Mouse (Mus musculus): ENCODE measurements around the gene Mip.

GRCm38 (mm10) chr10:128211390-128212108 is 14.1 kb upstream of the Mip start, which contains the start of gene Spryd4:
- no peak for TF ChIP-seq GATA1 (IDR thresholded peaks at IDR 0.05; ENCODE audit: low read length)
- TF ChIP-seq TAL1 (IDR thresholded peaks at IDR 0.05; ENCODE audit: low read length), result no peak
